Mouse (Mus musculus) cortical plate, adult 2 months (tissue): ENCODE data around the gene Nxpe4.

Experiments used
- CTCF ChIP-seq: fragments of 200-500 bp; IDR thresholded peaks from 2 replicates; pipeline ENCODE4 v1.5.1; 2011; ENCODE audit warnings: mild to moderate bottlenecking, control low read depth, low read length; ENCODE audit not compliant: insufficient read depth; ENCODE audit errors: extremely low read depth
- POLR2A ChIP-seq: fragments of 200-500 bp; IDR thresholded peaks from 2 replicates; pipeline ENCODE4 v1.6.1; 2011; ENCODE audit warnings: mild to moderate bottlenecking, low read length, control low read depth; ENCODE audit not compliant: insufficient read depth; ENCODE audit errors: extremely low read depth

- no peak for TF ChIP-seq CTCF
- no peak for TF ChIP-seq POLR2A
Measured at GRCm38 (mm10) chr9:48404687-48405086, 242.9 kb downstream of the Nxpe4 start.
